Mouse (Mus musculus) neural tube, embryonic 11.5 days (tissue): ENCODE measurements around the gene Ddx43. TPM values are rescaled to one million over a fixed set of nuclear protein-coding genes. Genes with fewer than 3 reads are reported as not detected.

Experiments
- ATAC-seq: fragments of 200-750 bp; cut with Nextera tagmentation; 2 replicates; pipeline ENCODE4 v1.8.0; 2017; ENCODE audit warnings: moderate number of reproducible peaks, mild to moderate bottlenecking, moderate TSS enrichment, moderate library complexity; ENCODE audit not compliant: insufficient read depth, low FRiP score, low TSS enrichment
- DNase-seq: peaks from one replicate; pipeline ENCODE4 v3.0.0-alpha.2; 2015; ENCODE audit warnings: low spot score
- H3K27ac ChIP-seq: fragments of 300-500 bp; sonication (generic); 2 replicates; pipeline ENCODE4 v1.5.1; 2014; ENCODE audit warnings: low read depth, mild to moderate bottlenecking, low read length
- H3K27me3 ChIP-seq: fragments of 300-500 bp; sonication (generic); 2 replicates; pipeline ENCODE4 v1.6.1; 2014; ENCODE audit warnings: mild to moderate bottlenecking, low read length, mixed read lengths; ENCODE audit not compliant: control insufficient read depth, insufficient read depth
- H3K36me3 ChIP-seq: fragments of 300-500 bp; sonication (generic); 2 replicates; pipeline ENCODE4 v1.6.1; 2014; ENCODE audit warnings: mild to moderate bottlenecking, low read length, moderate library complexity, mixed read lengths; ENCODE audit not compliant: control insufficient read depth, insufficient read depth
- H3K4me1 ChIP-seq: fragments of 300-500 bp; sonication (generic); 2 replicates; pipeline ENCODE4 v1.6.1; 2014; ENCODE audit warnings: low read length, mixed read lengths; ENCODE audit not compliant: control insufficient read depth, insufficient read depth
- H3K4me2 ChIP-seq: fragments of 300-500 bp; sonication (generic); 2 replicates; pipeline ENCODE4 v1.6.1; 2014; ENCODE audit warnings: low read depth, mild to moderate bottlenecking, moderate library complexity
- H3K4me3 ChIP-seq: fragments of 300-500 bp; sonication (generic); 2 replicates; pipeline ENCODE4 v1.5.1; 2014; ENCODE audit warnings: low read depth, low read length
- H3K9ac ChIP-seq: fragments of 300-500 bp; sonication (generic); 2 replicates; pipeline ENCODE4 v1.6.1; 2014; ENCODE audit warnings: mild to moderate bottlenecking, low read length
- H3K9me3 ChIP-seq: fragments of 300-500 bp; sonication (generic); 2 replicates; pipeline ENCODE4 v1.6.1; 2016; ENCODE audit warnings: low read length; ENCODE audit not compliant: control insufficient read depth
- WGBS: fragments of 180-500 bp; shearing (Covaris S2); extraction: QIAGEN DNeasy Blood & Tissue Kit; methylation state at CpG from one replicate; pipeline ENCODE4 v1.1.7; 2014; 5-methylcytosine and 5-hydroxymethylcytosine counted together
- polyA plus RNA-seq: library from polyadenylated mRNA; unstranded; fragments of >200 nt; fragmentation: Nextera tagmentation; extraction: Ambion mirVana; gene quantifications from 2 replicates; pipeline ENCODE4 v1.2.1, GENCODE M21; 2014

The Ddx43 gene
- polyA plus RNA-seq, 1 experiment from 2014 or later = 0.50 TPM

GRCm38 (mm10) chr9:78378113-78378785, 17.3 kb upstream of the Ddx43 start, which contains the start of gene Ooep:
Gene Ooep (minus strand): TSS chr9:78378725.
- H3K9me3 ChIP-seq = no peaks in the 10 kb centered on the region
- 0 out of 2 replicates have a peak, but pooled peaks cover 3% of the 10 kb centered on the region for H3K4me1 ChIP-seq
- no peak within 1 kb of the TSS for H3K27ac ChIP-seq
- H3K9ac ChIP-seq = peak within 1 kb of the TSS; percentile 20; the same call in 1 of the 2 replicates
- peak within 1 kb of the TSS; percentile 57 for H3K4me2 ChIP-seq
- 3% methylated on average over 23 of the region's 23 CpGs for WGBS
- peak within 1 kb of the TSS; percentile 27 for H3K4me3 ChIP-seq
- DNase-seq = peak; percentile 49
- H3K27me3 ChIP-seq = no peaks in the 10 kb centered on the region
- H3K36me3 ChIP-seq = no peaks in the 10 kb centered on the region
- peak; percentile 84 for ATAC-seq

- H3K27ac ChIP-seq = no peak overlapping the region
- H3K9ac ChIP-seq = no peak overlapping the region
- no peaks in the 10 kb centered on the region for H3K36me3 ChIP-seq
- no peak overlapping the region for H3K4me2 ChIP-seq
- H3K9me3 ChIP-seq = no peaks in the 10 kb centered on the region
- no peak overlapping the region for H3K4me3 ChIP-seq
- 55% methylated on average over 3 of the region's 3 CpGs for WGBS
- H3K27me3 ChIP-seq = no peaks in the 10 kb centered on the region
- ATAC-seq (no peak), DNase-seq (no peak)
- H3K4me1 ChIP-seq = no peaks in the 10 kb centered on the region
Measured at GRCm38 (mm10) chr9:78385893-78386292, 9.7 kb upstream of the Ddx43 start.

- WGBS = 86% methylated on average over 7 of the region's 7 CpGs
- Histone ChIP-seq H3K36me3 (no peaks in the 10 kb centered on the region), H3K9me3 (no peaks in the 10 kb centered on the region), H3K9ac (no peak overlapping the region), H3K4me1 (no peaks in the 10 kb centered on the region), H3K4me2 (no peak overlapping the region), H3K4me3 (no peak overlapping the region), H3K27me3 (no peaks in the 10 kb centered on the region), H3K27ac (no peak overlapping the region)
- DNase-seq (no peak), ATAC-seq (no peak)
Measured at GRCm38 (mm10) chr9:78386947-78387346, 8.6 kb upstream of the Ddx43 start.

GRCm38 (mm10) chr9:78389981-78390380, 5.6 kb upstream of the Ddx43 start:
- Histone ChIP-seq H3K27me3 (peaks cover 13% of the 10 kb centered on the region), H3K27ac (no peak overlapping the region), H3K9me3 (no peaks in the 10 kb centered on the region), H3K4me2 (no peak overlapping the region), H3K36me3 (no peaks in the 10 kb centered on the region), H3K4me1 (no peaks in the 10 kb centered on the region), H3K4me3 (no peak overlapping the region), H3K9ac (no peak overlapping the region)
- ATAC-seq = no peak
- no peak for DNase-seq
- 34% methylated on average over 5 of the region's 5 CpGs for WGBS

- H3K4me3 ChIP-seq = no peak overlapping the region
- no peak overlapping the region for H3K4me2 ChIP-seq
- ATAC-seq = no peak
- H3K9me3 ChIP-seq = no peaks in the 10 kb centered on the region
- no peak overlapping the region for H3K27ac ChIP-seq
- H3K27me3 ChIP-seq = peaks cover 35% of the 10 kb centered on the region
- 88% methylated on average over 10 of the region's 10 CpGs for WGBS
- no peak for DNase-seq
- no peaks in the 10 kb centered on the region for H3K36me3 ChIP-seq
- no peak overlapping the region for H3K9ac ChIP-seq
- H3K4me1 ChIP-seq = 0 out of 2 replicates have a peak, but pooled peaks cover 4% of the 10 kb centered on the region
Measured at GRCm38 (mm10) chr9:78393741-78394140, 1.8 kb upstream of the Ddx43 start.

GRCm38 (mm10) chr9:78394602-78395001, 975 bp upstream of the Ddx43 start:
- Histone ChIP-seq H3K4me3 (no peak overlapping the region), H3K4me1 (0 out of 2 replicates have a peak, but pooled peaks cover 4% of the 10 kb centered on the region), H3K9ac (no peak overlapping the region), H3K27me3 (peaks cover 35% of the 10 kb centered on the region), H3K9me3 (no peaks in the 10 kb centered on the region), H3K36me3 (no peaks in the 10 kb centered on the region), H3K27ac (no peak overlapping the region), H3K4me2 (no peak overlapping the region)
- no peak for ATAC-seq
- WGBS = 60% methylated on average over 7 of the region's 7 CpGs
- no peak for DNase-seq

- Histone ChIP-seq H3K9ac (no peak overlapping the region), H3K9me3 (no peaks in the 10 kb centered on the region), H3K36me3 (no peaks in the 10 kb centered on the region), H3K4me3 (peak overlapping the region; percentile 28; the same call in 1 of the 2 replicates), H3K27me3 (peaks cover 35% of the 10 kb centered on the region), H3K4me1 (0 out of 2 replicates have a peak, but pooled peaks cover 4% of the 10 kb centered on the region), H3K4me2 (peak overlapping the region; percentile 42), H3K27ac (no peak overlapping the region)
- DNase-seq = no peak
- 38% methylated on average over 11 of the region's 11 CpGs for WGBS
- no peak for ATAC-seq
Measured at GRCm38 (mm10) chr9:78395244-78395629, 340 bp upstream of the Ddx43 start.

GRCm38 (mm10) chr9:78396517-78396916, 940 bp downstream of the Ddx43 start:
- Histone ChIP-seq H3K4me1 (0 out of 2 replicates have a peak, but pooled peaks cover 4% of the 10 kb centered on the region), H3K36me3 (no peaks in the 10 kb centered on the region), H3K27ac (no peak overlapping the region), H3K27me3 (peaks cover 35% of the 10 kb centered on the region), H3K4me2 (no peak overlapping the region; the same call in 1 of the 2 replicates), H3K4me3 (no peak overlapping the region), H3K9ac (no peak overlapping the region), H3K9me3 (no peaks in the 10 kb centered on the region)
- WGBS = 63% methylated on average over 9 of the region's 9 CpGs
- DNase-seq (no peak), ATAC-seq (no peak)

GRCm38 (mm10) chr9:78400570-78400969, 5.0 kb downstream of the Ddx43 start:
- no peak overlapping the region for H3K27ac ChIP-seq
- no peaks in the 10 kb centered on the region for H3K36me3 ChIP-seq
- no peak for DNase-seq
- H3K4me2 ChIP-seq = no peak overlapping the region
- no peak for ATAC-seq
- H3K9me3 ChIP-seq = no peaks in the 10 kb centered on the region
- H3K9ac ChIP-seq = no peak overlapping the region
- H3K4me1 ChIP-seq = 0 out of 2 replicates have a peak, but pooled peaks cover 4% of the 10 kb centered on the region
- WGBS = 86% methylated on average over 5 of the region's 5 CpGs
- H3K4me3 ChIP-seq = no peak overlapping the region
- peaks cover 15% of the 10 kb centered on the region for H3K27me3 ChIP-seq
